Mouse (Mus musculus) layer of hippocampus, adult 2 months (tissue): ENCODE measurements around the gene Plxna2. TPM values are rescaled to one million over a fixed set of nuclear protein-coding genes. Genes with fewer than 3 reads are reported as not detected.

Experiments used
- DNase-seq, 2 experiments: peaks; one replicate each; pipeline ENCODE4 v3.0.0; 2022; ENCODE audit warnings: low spot score in 2 of 2
- H3K27ac ChIP-seq: fragments of 200-600 bp; 2 replicates; pipeline ENCODE4 v1.8.1; 2022
- H3K4me3 ChIP-seq: fragments of 200-600 bp; 2 replicates; pipeline ENCODE4 v1.8.1; 2022; ENCODE audit warnings: mild to moderate bottlenecking
- CTCF ChIP-seq: fragments of 200-600 bp; conservative IDR thresholded peaks from 2 replicates; pipeline ENCODE4 v1.8.1; 2022; ENCODE audit warnings: antibody characterized with exemption, mild to moderate bottlenecking, moderate library complexity
- total RNA-seq, 2 experiments: library from RNA; stranded (reverse); gene quantifications; 2 replicates each; pipeline ENCODE4 v1.2.3; 2021

The Plxna2 gene
- total RNA-seq, 2 experiments from 2014 or later, result 68.1 to 73.2 TPM

DNA sequence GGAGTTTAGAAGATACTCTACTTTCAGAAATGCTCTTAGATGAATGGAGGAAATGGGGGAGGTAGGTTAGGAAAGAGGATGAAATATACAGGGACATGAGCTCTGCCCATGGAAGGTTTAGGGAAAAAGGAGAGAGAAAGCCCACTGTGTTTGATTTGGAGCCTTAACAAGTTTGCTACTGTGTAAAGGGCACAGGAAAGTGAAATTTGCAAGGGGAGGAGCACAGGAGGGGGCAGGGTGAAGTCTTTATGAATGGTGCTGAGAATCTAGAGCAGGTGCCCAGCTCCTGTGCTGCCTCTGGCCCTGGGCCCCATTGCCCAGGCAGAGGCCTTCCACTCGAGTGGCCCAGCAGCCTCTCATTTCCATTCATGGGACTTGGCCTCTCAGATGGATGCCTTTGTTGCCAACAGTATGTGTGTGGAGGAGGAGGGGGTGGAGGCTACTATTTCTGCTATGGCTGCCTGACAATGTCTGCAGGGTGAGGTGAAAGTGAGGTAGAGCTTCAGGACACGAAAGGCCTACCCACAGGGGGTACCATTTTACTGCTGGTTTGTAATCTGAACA, 4.7 kb upstream of the Plxna2 start:
- DNase-seq, result no peak
- no peak for TF ChIP-seq CTCF
- peak overlapping the region; percentile 3; the same call in 1 of the 2 replicates for H3K27ac ChIP-seq
- no peak overlapping the region for H3K4me3 ChIP-seq

DNA sequence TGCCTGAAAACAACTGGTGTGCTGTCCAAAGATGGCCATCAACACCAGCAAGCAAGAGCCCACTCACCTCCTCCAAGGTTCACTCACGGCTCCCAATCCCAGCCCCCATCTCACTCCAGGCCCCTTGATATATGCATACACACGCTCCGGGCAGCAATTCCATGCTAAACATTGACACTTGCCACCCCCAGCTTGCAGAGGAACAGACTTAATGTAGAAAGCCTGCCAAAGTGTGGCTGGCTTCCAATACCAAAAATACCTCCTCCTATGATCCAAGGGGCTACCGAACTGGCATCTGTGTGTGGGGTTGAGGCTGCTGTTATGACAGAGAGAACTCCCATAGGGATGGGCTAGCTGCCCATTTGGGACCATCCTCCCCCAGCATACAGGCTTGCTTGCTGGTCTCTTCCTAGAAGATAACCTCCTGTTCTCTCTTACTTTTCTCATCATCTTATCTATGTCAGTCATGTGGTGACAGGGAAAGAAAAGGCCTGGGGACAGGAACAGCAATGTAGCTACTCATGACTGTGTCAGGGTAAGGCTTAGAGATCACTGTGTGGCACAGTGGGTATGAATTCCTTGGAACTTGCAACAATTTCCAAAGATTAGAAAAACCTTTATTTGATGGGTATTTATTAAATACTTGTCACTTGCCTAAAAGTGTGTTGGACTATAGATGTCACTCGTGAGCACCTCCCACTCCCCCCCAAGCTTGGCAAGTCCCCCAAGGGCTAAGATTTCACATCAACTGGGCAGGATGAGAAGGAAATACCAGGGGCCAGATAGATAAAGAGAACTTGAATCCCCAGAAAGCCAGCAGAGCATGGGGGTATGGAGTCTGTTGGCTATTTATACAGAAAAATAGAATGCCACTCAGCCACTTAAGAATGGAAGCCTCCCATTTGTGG, 3.8 kb upstream of the Plxna2 start:
- TF ChIP-seq CTCF, result no peak
- DNase-seq, result peak in 1 of 2 experiments; percentile 41
- H3K4me3 ChIP-seq, result no peak overlapping the region
- H3K27ac ChIP-seq, result no peak overlapping the region

DNA sequence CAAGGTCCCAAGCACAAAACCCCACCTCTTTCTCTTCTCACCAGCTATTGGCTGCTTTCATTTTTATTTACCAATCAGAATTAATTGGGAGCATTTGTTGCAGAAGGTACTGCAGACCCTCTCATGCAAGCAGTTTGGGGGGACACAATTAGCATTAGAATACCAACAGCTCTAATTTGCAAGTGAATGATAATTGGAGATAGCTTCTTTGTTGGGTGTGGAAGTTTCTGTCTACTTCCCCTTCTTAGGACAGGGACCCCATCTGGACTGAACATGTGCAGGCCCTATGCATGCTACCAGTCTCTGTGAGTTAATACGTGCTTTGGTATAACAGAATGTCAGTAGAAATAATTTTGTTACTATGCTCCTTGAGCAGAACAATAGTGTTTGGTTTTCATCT, 1.9 kb upstream of the Plxna2 start:
- Histone ChIP-seq H3K27ac (no peak overlapping the region), H3K4me3 (no peak overlapping the region)
- DNase-seq, result no peak
- no peak for TF ChIP-seq CTCF

DNA sequence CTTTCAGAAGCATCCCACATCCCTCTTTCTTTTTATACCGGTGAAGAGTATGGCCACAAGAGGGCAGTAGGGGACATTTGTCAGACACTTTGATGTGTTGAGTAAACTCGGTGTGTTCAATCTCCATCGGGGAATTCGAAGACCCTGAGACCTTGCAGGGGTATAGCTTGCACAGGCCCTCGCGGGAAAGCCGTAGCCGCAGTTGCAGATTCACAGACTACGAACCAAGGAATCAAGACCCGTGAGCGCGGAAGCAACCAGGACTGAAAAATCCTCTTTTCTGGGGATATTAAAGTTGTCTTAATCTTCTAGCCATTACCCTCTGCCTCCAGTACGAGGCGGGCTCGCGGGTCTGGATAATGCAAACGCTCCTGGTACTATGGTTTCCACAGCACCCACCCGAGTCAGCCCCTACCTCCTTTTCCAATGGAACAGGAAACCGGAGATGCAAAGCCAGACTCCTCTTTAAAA, 858 bp downstream of the Plxna2 start:
- peak; percentile 85 to 89 for DNase-seq
- Histone ChIP-seq H3K4me3 (peak overlapping the region; percentile 94), H3K27ac (peak overlapping the region; percentile 95)
- peak; percentile 73 for TF ChIP-seq CTCF

DNA sequence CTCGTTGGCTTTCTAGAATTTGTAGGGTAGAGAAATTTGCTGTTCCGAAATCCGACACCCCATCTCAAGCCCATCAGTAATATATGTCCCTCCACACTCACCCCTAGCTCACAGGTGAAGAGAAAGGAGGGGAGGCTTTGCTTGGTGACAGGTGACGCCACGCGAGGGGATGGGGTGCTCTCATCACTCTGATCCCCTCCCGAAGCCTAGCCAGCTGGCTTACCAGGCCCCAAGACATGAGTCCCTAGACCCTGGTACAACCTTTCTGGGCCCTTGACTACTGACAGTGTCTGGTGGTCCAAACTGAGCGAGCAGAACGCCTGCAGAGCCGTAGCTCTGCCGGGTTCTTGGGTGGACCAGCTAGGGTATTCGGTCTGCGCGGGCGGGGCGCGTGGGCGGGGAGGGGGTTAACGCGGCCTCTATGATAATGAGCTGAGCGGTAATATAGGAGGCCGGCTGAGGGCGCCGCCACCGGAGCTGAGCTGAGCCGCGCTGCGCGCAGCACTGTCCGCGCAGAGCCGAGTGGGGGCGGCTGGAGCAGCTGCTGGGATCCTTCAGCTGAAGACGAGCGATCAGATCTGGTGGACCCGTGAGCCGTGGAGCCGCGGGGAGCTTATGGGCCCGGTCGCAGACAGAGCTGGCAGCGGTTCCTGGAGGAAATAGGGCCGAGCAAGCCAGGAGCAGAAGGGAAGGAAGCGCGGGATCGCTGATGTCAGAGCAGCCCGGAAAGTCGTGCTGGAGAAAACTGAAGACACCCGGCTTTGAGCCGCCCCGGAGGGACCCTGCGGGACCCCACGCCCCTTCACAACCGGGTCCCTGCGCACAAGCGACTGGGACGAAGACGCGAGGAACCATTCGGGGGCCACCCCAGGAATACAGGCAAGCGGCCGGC, 1.6 kb downstream of the Plxna2 start:
- H3K4me3 ChIP-seq, result peak overlapping the region; percentile 94
- peak overlapping the region; percentile 95 for H3K27ac ChIP-seq
- TF ChIP-seq CTCF, result peak; percentile 61
- DNase-seq, result peak; percentile 84 to 87

DNA sequence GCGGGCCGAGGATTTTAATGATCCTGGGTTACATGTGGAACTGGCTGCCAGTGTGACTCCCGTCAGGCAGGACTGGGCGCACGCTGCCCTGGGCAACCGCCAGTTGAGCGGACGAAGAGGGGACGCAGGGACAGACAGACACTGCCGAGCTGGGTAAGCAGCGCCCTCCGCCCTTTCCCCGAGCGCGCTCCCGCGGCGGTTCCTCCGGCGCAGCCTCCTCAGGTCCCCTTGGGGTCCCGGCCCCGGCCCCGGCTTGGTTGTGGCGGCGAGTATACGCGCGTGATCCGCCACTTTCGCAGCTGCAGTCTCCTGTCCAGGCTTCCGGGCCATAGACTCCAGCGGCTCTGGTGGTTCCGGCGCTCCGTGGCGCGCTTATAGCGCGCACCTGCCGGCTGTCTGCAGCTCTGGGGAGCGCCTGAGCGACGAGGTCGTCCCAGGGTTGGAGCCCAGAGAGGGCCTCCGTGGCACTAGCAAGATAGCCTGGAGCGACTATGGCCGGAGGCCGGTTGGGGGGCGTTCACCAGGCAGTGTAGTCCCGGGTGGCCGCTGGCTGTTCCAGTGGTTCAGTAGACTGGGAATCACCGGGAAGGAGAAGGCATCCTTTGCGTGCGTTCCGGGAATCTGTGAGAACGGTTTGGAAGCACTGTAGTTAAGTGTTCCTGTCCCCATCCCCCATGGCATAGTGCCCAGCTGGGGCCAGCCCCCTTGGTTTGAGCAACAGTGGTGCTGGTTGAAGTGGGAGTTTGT, 2.4 kb downstream of the Plxna2 start:
- H3K27ac ChIP-seq, result peak overlapping the region; percentile 95
- peak; percentile 26 to 52 for DNase-seq
- no peak for TF ChIP-seq CTCF
- peak overlapping the region; percentile 94 for H3K4me3 ChIP-seq

DNA sequence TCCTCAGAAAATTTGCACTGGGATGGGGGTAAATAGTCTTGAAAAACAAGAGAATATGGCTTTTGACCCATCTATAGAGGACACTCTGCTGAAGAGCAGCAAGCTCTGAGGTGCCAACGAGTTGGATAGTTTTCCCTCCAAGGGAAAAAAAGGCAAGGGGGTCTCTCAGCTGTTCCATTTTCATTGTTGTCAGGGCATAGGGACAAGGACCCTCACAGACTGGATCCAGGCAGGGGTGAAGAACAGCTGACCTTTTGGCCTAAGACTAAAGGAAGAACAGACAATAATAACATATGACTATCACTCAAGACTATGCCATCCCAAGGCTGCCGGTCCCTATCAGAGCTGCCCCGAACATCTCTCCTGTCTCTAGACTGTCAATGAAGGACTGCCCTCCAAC, 4.2 kb downstream of the Plxna2 start:
- DNase-seq, result no peak
- no peak for TF ChIP-seq CTCF
- peak overlapping the region; percentile 94 for H3K4me3 ChIP-seq
- peak overlapping the region; percentile 95 for H3K27ac ChIP-seq

DNA sequence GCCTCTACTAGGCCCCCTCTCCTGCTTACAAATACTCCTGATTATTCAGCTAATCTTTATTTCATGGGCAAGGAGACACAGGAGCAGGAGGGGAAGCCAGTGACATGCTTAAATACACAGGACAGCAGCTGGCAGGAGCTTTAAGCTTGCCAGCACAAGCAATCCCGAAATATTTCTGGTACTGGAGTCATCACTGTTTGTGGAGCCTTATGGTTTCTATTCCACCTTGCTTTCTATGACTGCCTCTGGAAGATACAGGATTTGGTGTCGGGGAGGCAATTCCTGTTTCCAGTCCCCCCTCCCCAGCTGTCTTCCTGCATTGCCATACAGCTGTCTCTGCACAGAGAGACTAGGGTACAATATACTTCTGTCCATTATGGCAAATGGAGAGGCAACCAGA, 4.7 kb downstream of the Plxna2 start:
- DNase-seq, result no peak
- Histone ChIP-seq H3K4me3 (peak overlapping the region; percentile 94), H3K27ac (peak overlapping the region; percentile 95)

DNA sequence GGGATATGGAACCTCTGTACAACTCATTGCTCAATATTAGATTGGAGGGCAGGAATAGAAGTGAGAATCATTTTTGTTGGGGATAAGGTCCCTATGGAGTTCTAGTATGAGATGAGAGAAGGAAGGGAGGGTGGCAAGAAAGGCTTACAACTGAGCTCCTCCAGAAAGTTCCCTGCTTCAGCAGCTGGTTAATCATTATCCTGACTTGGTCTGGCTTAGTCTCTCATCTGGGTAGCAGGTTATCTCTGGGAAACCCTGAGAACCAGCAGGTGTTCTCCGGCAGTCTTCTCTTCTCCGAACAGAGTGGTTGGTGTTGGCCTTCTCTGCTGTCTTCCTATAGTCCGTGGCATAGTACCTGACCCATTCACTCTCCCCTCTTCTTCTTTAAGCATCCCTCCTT, 5.6 kb downstream of the Plxna2 start:
- peak overlapping the region; percentile 95; the same call in 1 of the 2 replicates for H3K27ac ChIP-seq
- H3K4me3 ChIP-seq, result peak overlapping the region; percentile 94
- no peak for TF ChIP-seq CTCF
- DNase-seq, result no peak

More for the DNA sequence above, 4.7 kb downstream of the Plxna2 start:
- TF ChIP-seq CTCF, result no peak

- DNase-seq, result peak in 1 of 2 experiments; percentile 46
- peak; percentile 81 for TF ChIP-seq CTCF
- Histone ChIP-seq H3K27ac (0 out of 2 replicates have a peak overlapping the region, but pooled peaks have one; percentile 30), H3K4me3 (peak overlapping the region; percentile 94)
Observed at GRCm38 (mm10) chr1:194624411-194624810, 6.4 kb downstream of the Plxna2 start.

DNA sequence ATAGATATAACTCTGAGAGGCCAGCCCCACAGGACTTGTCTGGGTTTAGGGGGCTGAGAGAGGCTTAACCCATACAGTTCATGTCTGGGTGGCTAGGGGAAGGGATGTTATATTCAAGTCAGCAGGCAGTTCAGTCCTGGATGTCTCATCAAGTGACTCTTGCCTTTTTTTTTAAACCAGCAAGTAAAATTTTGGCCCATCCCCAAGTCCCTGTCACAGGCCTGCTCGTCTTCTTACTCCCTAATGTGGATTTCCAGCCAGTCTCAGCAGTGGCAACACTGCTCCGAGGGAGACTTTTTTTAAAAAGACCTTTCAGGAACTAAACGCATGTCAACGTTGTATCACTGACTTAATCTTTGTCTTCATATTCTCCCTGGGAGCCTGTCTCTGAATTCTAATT, 7.0 kb downstream of the Plxna2 start:
- TF ChIP-seq CTCF, result no peak
- DNase-seq, result no peak
- peak overlapping the region; percentile 32; the same call in 1 of the 2 replicates for H3K27ac ChIP-seq
- H3K4me3 ChIP-seq, result peak overlapping the region; percentile 2; the same call in 1 of the 2 replicates

DNA sequence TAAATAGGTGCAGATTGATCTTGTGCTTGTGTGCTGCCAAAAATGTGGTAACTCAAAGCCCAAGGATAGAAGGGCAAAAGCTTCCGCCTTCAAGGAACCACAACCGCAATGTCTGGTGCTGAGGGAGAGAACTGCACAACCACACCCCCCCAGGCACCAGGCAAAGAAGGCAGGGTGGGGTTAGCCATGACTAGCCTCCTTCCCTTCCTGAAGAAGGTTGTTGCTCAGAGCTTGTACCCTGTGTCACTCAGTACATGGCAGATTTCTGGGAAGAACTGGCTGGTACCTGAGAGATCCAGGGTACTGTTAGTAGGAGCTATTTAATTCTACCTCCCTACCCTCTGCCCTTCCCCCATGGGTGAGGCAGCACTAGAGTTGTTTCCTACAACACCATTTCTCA, 8.1 kb downstream of the Plxna2 start:
- Histone ChIP-seq H3K27ac (no peak overlapping the region), H3K4me3 (no peak overlapping the region)
- TF ChIP-seq CTCF, result no peak
- DNase-seq, result no peak
